Mouse (Mus musculus): ENCODE measurements around the gene Kctd13.

GRCm38 (mm10) chr7:126921563-126921962, 7.1 kb upstream of the Kctd13 start:
- no peak for TF ChIP-seq GATA1 (IDR thresholded peaks at IDR 0.05; ENCODE audit: borderline replicate concordance, low read length)
- TF ChIP-seq FLI1 (IDR thresholded peaks at IDR 0.05; ENCODE audit: low read length) = no peak
